Mouse (Mus musculus) brain, embryonic 14.5 days (tissue): Measurements from ENCODE around the gene Pcbp1. TPM values are rescaled to one million over a fixed set of nuclear protein-coding genes. Genes with fewer than 3 reads are reported as not detected.
"Not testable (repeated sequence)": the region's sequence is repeated elsewhere in the genome, so short reads cannot be mapped to it uniquely, and the experiment has no call there.

ENCODE experiments used
- DNase-seq: peaks from one replicate; pipeline ENCODE4 v3.0.0-alpha.2; 2011; ENCODE audit warnings: low read depth
- CTCF ChIP-seq: fragments of 200-500 bp; IDR thresholded peaks from 2 replicates; pipeline ENCODE4 v1.5.1; 2012; ENCODE audit warnings: inconsistent platforms, mild to moderate bottlenecking, moderate library complexity, borderline replicate concordance; ENCODE audit not compliant: insufficient read depth, insufficient read length; ENCODE audit errors: extremely low read depth
- POLR2A ChIP-seq: fragments of 200-500 bp; IDR thresholded peaks from 2 replicates; pipeline ENCODE4 v1.6.1; 2012; ENCODE audit warnings: mild to moderate bottlenecking, inconsistent platforms, borderline replicate concordance; ENCODE audit not compliant: poor library complexity, insufficient read depth, insufficient read length, severe bottlenecking; ENCODE audit errors: extremely low read depth
- polyA plus RNA-seq: library from polyadenylated mRNA; depleted of rRNA; stranded (reverse); fragments of >200 nt; gene quantifications from 2 replicates; pipeline ENCODE4 v1.2.3, GENCODE M21; 2012; rRNA removed

The Pcbp1 gene
- polyA plus RNA-seq = 240 and 297 TPM in 2 replicates

DNA sequence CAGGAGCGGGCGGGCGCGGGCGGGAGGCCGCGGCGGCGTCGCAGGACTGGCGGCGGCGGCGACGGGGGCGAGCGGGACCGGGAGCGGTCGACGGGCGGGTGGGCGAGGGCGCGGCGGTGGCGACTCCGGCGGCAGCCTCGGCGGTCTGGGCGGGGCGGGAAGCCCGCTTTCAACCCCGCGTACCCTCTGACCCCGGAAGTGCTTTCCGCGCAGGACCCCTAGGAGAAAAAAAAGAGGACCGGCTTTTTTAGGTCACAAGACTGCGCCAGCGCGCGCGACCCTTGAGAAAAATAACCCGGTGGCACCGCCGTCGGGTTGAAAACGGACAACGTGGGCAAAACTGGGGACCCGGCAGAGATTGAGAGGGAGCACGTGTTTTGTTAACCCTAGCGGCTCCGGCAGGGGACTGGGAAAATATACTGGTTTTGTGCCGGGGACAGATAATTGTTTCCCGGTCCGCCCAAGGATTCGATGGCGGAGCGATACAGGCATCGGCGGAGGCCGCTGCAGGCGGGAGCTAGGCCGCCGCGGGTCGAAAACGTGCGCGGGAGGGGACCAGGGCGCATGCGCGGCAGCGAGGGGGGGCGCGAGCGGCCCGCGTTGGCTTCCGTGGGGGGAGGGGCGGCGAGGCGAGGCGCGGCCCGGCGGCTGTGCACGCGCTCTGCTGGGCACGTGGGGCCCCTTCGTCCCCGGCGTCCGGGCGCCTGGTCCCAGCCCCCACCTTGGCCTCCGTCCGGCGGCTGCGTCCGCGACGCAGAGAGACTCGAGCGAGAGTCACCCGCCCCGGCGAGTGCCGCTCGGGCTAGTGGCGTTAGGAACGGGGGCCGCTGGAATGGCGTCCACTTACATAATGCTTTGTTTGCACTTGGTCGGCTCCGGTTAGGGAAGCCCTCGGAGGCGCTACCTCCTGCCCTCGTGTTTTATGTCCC is at the start of gene Pcbp1:
Gene Pcbp1, minus strand, starts transcription at position 290 of the 929 bp plus-strand sequence.
- TF ChIP-seq POLR2A (peak; percentile 83), CTCF (no peak)
- DNase-seq = peak; percentile 97

DNA sequence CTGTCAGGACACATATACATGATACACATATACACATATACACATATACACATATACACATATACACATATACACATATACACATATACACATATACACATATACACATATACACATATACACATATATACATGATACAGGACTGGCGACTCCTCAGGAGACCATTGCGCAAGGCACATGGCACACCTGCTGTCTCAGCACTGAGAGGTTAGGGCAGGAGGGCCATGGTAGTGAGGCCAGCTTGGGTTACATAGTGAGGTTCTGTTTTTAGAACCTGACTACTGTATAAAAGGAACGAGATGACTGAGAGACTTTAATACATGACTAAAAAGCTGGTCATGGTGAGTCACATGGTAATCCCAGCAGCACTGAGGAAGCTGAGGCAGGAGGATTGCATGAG is 48.4 kb upstream of the Pcbp1 start:
- DNase-seq = no peak
- TF ChIP-seq POLR2A (no peak), CTCF (no peak)

DNA sequence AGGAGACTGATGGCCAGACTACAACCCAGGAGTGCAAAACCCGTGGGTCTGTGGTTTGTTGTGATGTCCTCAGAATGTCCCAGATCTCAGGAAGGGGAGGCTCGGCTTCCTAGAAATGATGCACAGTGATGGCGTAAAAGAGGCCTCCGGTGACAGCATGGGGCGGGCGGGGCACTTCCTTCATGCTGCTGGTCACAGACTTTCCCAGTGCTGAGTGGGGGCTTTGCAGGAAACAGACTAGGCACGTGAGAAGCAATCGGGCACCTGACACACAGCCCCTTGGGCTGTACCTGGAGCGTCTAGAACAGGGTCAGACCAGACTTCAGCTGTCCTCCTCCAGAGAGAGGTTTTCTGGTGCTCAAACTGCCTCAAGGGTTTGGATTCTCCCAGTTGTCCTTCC is 44.7 kb upstream of the Pcbp1 start:
- DNase-seq = no peak
- TF ChIP-seq CTCF (no peak), POLR2A (no peak)

DNA sequence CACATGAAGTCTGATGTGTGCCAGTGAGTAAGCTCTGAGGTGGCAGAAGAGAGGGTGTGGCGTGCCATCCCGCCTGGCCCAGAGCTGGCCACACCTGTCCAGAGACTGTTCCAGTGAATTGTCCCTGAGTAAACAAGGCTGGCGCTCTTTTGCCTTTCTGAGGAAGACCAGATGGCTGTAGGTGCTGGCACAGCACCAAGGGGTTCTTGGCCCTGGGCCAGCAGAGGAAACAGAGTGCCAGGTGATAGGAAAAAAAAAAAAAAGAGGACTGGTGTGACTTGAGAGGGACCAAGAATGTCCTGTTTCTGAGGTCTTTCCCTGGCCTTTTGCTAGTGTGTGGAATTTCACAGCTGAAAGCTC is 43.3 kb upstream of the Pcbp1 start:
- peak; percentile 73 for DNase-seq
- TF ChIP-seq CTCF (no peak), POLR2A (no peak)

DNA sequence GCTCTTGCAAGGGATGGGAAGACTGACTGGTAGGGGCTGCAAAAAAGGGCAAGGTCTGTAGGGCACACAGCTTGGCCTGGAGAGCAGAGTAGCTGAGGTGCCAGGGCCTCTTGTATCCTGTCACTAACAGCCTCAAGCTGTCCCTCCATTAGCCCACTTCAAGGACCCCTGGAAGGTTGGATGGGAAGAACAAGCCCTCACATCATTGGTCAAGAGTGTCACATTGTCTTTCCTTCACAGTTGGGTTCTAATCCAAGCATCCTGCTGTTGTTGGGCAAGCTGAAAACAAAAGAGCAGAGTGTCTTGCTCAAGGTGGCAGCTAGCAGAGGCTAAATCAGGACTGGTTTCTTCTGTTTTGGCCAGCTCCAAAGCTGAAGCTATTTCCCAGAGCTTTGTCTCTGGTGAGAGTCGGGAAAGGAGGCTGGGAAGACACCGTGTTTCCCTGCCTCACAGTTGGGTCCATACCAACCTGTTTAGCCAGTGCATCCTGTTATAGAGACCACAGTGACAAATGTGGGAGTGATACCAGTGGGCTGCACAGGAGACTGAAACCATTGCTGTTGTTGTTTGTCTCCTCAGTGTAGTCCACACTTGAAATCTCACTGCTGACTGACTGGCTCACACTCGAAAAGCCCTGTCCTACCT is 42.8 kb upstream of the Pcbp1 start:
- TF ChIP-seq CTCF (no peak), POLR2A (no peak)
- no peak for DNase-seq

DNA sequence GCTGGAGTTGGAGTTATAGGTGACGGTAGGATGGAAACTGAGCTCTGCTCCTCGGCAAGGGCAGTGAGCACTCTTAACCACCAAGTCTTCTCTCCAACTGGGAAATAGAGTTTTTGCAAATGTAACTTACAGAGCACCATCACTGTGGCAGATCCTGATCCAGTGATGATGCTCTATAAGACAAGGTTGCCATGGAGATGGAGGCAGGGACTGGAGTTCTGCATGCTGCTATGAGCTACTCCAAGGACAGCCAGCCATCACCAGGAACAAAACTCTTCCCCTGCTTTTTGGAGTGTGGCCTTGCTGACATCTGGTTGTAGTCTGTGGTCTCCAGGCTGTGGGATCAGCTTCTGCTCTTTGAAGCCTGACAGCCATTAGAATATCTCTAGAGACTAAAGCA is 39.7 kb upstream of the Pcbp1 start:
- no peak for DNase-seq
- TF ChIP-seq CTCF (no peak), POLR2A (no peak)

DNA sequence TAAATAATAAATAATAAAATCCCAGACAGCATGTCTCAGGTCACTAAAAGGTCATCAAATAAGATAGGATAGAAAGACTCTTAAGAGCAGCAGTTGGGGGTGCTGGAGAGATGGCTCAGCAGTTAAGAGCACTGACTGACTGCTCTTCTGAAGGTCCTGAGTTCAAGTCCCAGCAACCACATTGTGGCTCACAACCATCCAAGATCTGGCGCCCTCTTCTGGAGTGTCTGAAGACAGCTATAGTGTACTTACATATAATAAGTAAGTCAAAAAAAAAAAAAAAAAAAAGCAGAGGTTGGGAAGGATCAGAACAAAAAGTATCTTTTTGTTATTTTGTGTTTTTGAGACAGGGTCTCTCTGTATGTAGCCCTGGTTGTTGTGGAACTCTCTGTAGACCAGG is 31.1 kb upstream of the Pcbp1 start:
- not testable (repeated sequence) for DNase-seq

DNA sequence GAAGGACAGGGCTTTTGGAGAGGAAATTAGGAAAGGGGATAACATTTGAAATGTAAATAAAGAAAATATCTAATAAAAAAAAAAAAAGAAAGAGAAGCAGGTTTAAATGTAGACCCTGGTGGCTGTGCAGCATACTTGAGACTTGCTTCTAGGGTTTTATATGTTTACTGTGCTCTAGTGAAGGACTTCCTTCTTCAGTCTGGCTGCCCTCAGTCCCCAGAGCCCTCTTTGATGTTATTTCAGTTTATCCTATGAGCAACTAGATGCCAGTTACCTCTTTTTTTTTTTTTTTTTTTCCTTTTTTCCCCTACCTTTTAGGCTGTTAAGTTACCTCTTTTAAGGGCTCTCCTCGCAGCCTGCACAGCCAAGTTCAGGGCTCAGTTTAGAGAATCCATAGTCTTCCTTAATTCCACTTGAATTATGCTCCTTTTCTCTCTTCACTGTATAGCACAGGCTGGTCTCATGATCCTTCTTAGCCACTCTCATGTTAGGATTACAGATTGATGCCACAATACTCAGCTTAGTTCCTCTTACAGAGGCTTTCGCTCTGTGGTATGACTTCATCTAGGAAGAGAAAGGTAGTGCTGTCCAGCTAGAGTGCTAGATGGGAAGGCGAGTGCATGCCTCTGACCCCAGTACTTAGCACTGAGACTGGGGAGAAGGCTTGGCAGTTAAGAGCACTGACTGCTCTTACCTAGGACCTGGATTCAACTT is 30.4 kb upstream of the Pcbp1 start:
- TF ChIP-seq CTCF (no peak), POLR2A (no peak)

DNA sequence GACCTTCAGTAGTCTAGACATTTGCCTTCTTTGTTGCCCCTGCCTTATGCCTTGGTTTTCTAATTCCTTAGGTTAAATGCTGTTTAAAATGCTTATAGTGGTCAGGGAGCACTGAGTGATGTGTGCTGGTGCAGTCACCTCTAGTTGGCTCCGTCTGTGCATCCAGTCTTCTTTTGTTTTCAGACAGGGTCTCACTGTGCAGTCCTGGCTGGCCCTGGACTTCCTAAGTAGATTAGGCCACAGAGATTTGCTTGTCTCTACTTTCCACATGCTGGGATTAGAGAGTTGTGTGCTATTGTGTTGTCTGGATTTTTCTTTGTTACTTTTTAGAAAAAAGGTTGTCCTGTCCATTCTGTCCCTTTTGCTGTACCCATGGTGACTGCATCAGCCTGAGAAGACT is 24.5 kb upstream of the Pcbp1 start:
- TF ChIP-seq CTCF (no peak), POLR2A (no peak)
- peak; percentile 11 for DNase-seq

More for the DNA sequence above, 30.4 kb upstream of the Pcbp1 start:
- DNase-seq = no peak

DNA sequence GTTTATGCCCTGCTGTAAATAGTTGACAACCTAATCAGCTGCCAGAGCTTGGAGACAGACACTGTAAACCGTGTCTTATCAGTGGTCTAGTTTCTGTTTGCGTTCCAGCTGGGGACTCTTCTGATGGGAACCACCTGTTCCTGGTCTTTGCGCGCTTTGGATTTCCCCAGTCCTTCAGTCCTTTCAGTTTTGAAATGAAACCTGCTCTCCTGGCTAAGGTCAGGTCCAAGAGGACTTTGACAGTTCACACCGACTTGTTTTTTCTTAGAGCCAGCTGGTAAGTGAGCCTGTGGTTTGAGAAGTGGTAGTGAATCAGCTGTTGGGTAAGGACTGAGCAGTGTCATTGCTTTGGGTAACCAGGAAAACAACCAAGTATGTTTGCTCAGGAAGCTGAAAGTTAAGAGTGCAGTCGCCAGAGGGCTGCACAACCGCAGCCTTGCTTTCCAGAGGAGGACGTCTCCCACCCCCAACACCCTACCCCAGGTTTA is 21.8 kb upstream of the Pcbp1 start:
- no peak for DNase-seq
- TF ChIP-seq CTCF (no peak), POLR2A (no peak)

DNA sequence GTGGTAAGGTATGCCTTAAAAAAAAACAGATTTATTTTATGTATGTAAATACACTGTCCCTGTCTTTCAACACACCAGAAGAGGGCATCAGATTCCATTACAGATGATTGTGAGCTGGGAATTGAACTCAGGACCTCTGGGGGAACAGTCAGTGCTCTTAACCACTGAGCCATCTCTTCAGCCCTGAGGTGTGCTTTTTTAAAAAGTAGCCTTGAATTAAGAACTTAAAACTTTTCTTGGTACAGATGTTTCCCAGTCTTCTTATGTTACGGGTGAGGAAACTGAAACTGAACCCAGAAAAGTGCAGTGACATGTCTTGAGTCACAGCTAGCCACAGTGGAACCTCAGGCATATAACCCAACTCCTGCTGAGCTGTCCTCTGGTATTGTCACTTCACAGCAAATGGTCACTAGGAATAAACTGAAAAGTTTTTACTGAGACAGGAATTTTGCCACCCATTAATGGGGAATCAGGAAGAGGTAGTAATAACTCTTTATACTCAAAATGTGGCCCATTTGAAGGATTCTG is 21.2 kb upstream of the Pcbp1 start:
- no peak for DNase-seq
- TF ChIP-seq POLR2A (no peak), CTCF (no peak)
